Mouse (Mus musculus) thymus, postnatal 36 days (tissue): ENCODE measurements around the gene Zfp131.
"Not testable (repeated sequence)": the region's sequence is repeated elsewhere in the genome, so short reads cannot be mapped to it uniquely, and the experiment has no call there.

ENCODE experiments used
- DNase-seq, 2 experiments: peaks; one replicate each; pipeline ENCODE4 v3.0.0; 2022; ENCODE audit warnings: mixed read lengths in 2 of 2

The Zfp131 gene

GRCm38 (mm10) chr13:119790761-119791579 lies at the start of gene Zfp131:
Gene Zfp131 (minus strand): TSS chr13:119790889.
- peak; percentile 90 to 95 for DNase-seq

DNA sequence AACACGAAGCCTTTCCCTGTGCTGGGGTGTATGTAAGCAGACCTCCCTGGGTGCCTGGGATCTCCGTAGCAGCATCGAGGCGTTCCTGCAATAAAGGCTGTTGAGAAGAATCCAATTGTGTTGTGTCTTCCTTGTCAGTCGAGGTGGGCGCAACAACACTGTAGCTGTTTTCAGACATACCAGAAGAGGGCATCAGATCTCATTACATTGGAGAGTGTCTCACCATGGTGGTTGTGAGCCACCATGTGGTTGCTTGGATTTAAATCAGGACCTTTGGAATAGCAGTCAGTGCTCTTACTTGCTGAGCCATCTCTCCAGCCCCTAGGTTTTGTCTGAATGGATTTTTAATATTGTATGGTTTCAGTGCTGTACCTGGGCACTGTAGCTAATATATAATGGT lies 49.3 kb upstream of the Zfp131 start:
- DNase-seq, result not testable (repeated sequence)

- peak; percentile 28 to 37 for DNase-seq
Observed at GRCm38 (mm10) chr13:119837719-119838337, 47.1 kb upstream of the Zfp131 start.

GRCm38 (mm10) chr13:119836324-119836811 lies 45.7 kb upstream of the Zfp131 start:
- DNase-seq, result peak in 1 of 2 experiments; percentile 2

GRCm38 (mm10) chr13:119835320-119836056 lies 44.8 kb upstream of the Zfp131 start, which contains the start of gene D13Ertd608e:
Gene D13Ertd608e (plus strand): TSS chr13:119836006.
- peak; percentile 45 to 51 for DNase-seq

DNA sequence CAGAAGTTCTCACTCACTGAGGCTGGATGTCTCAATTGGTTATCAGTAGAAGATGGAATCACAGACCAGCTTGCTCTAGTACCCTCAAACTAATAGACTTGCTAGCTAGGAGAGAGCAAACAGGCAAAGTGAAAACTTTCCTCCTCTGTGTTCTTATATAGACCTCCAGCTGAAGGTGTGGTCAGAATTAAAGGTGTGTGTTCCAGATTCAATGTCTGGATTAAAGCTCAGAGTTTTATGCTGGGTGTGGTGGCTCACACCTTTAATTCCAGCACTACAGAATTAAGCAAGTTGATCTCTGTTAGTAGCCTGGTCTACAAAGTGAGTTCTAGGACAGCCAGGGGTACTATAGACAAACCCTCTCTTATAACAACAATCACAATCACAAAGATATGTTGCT lies 39.4 kb upstream of the Zfp131 start, which contains the start of gene AF067063:
AF067063 (minus strand) TSS at position 101 of the 400 bp plus-strand sequence.
- not testable (repeated sequence) for DNase-seq

DNA sequence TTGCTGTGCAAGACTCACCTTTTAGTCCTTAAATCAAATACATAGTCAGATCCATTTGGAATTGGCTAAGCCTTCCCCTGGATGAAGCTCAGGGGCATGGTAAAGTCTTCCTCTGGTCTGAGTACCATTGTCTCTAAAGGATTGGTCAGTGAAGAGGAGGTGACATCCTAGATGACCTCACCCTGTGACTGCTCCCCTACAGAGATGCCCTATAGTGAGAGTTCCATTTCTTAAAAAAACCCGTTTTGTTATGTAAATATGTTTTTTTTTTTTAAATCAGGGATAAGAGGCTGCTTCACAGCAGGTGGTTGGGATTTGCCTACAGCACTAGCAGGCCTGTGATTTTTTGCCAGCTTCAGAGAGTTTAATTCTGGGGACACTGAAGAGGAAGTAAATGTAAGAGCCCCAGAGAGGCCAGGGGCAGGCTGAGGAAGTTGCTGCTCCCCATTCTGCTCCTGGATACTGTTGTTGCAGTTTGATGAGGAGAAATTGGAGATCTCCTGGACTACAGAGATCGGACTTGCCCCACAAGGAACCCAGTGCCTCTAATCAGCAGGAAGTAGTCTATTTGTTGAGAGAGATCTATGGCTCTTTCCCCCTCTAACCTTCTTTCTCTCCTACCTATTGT lies 27.0 kb upstream of the Zfp131 start:
- no peak for DNase-seq

DNA sequence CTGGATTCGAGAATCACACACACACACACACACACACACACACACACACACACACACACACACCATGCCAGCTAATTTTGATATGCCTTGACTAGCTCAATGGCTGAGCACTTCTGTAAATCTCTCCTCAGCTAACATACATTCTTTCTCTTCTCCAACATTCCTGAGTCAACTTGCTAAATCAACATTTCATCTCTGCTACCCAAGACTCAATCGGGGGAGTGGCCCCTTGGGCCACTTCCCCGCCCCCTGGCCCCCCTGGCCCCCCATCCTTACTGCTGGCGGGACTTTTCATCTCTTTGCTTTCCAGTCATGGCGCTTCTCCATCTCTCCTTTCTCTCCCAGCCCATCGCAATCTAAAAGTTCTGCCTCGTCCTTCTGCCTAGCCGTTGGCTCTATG lies 26.1 kb upstream of the Zfp131 start:
- no peak for DNase-seq

DNA sequence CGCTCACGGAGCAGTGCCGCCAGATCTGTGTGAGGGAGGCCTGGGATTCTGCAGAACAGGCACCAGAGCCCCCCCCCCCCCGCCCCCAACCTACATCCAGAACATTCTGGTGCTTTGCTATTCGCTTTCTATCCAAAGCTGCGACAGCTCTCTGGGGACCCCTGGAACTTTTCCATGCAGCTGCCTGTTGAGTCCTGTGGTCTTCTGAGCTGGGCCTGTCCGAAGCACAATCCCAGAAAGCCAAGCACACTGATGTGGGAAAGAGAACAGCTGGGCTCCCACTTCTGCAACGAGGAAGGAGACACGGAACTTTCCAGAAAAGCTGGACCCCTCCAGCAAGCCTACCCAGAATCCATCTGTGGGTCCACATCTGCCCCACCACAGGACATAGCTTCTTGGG lies 19.3 kb upstream of the Zfp131 start:
- no peak for DNase-seq

- no peak for DNase-seq
Observed at GRCm38 (mm10) chr13:119808937-119809336, 18.2 kb upstream of the Zfp131 start.

DNA sequence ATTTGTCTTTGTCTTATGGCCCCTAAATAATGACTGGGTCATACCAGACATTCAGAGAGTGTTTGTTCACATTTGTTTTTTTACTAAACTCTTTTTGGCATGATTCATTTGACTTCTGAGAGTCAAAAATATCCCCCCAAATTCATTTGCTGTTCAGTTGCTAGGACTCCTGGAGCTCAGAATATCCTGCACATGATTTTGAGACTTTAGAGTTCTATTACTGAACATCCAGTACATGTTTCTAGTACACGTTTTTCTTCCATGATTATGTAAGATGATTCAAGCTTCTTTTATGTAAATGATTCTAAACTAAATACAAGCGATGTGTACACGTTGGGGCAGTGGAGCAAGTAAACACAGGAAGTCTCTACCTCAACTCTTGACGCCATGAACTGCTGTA lies 7.0 kb upstream of the Zfp131 start:
- no peak for DNase-seq

- no peak for DNase-seq
Observed at GRCm38 (mm10) chr13:119792791-119793404, 2.2 kb upstream of the Zfp131 start.

- no peak for DNase-seq
Observed at GRCm38 (mm10) chr13:119791580-119792135, 969 bp upstream of the Zfp131 start.

DNA sequence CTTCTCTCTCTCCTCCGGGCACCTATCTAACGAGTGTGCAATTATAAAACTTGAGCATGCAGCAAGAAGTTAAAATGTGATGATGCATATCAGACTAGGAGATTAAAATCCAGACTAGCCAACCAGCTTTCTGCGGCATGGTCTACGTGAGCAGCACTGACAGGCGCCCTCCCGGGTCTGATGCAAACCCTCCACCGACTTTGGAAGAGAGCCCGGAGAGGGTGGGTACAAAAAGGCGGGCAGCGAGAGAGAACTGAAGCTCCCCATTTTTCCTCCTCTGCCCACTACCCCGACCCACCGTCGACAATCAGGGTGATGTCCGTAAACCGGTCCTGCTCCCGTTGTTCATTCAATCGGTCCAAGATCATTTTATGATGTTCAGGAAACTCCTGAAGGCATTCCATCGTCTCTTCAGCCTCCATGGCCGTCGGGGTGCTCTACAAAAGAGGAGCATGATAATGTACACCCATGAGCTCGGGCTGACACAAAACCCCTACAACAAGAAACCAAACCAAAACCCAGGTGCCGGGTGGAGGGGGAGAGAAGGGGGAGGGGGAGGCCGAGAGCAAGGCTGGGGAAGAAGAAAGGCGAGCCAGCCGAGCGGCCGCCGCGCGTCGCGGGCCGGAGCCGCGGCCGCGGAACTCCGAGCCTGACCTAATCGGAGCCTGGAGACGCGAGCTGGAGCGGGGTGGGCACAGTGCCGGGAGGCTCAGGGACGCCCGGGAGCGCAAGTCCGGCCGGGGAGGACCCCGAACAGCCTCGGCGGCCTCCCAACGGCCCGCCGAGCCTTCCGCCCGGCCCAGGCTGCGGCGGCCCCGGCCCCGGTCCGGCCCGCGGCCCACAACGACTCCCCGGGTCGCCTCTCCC lies 605 bp downstream of the Zfp131 start:
- DNase-seq, result peak; percentile 47 to 67

DNA sequence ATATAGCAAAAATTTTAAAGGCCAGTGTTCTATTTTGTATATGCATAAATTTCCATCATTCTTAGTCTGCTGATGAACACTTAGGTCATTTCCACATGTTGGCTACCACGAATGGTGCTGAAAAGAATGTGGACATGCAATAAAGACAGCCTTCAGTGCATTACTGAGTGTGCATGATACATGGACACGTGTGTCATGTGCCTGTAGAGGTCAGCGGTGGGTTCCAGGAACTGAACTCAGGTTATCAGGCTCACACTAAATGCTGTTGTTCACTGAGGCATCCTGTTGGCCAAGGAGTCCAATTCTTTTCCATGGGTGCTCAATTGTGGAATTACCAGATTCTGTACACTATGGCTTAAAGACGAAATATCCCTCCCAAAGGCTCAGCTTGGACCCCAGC lies 7.1 kb downstream of the Zfp131 start:
- no peak for DNase-seq

DNA sequence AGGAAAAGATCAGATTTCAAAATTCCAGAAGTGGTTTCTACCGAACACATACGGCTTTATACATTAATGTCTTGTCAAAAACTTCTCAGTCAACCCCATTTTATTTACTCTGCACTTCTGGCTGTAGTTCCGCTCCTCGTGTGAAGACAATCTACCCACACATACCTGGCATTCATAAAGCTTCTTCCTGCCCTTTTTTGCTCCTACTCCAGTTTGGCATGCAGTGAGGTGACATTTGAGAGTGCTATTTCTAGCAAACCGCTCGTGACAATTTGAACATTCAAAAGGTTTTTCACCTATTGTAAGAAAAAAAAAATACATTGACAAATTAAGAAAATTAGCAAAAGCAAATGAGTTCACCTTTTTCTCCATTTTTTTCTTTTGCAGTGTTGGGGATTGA lies 22.1 kb downstream of the Zfp131 start:
- DNase-seq, result no peak

DNA sequence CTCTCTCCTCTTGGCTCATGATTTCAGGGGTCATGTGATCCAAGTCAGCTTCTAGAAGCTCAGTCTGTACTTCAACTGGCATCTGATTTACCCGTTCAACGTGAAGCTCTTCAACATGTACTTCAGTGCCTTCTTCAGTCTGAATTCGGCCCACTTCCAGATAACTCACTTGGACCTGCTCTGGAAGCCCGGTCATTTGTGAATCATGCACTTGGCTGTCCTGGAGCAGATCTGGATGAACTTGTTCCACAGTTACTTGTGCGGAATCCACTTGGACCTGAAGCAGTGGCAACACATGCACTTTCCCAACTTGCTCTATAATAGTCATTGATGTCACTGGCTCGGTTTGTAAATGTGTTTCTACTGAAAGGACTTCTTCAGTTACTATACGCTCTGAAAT lies 24.2 kb downstream of the Zfp131 start:
- no peak for DNase-seq

GRCm38 (mm10) chr13:119756831-119757230 lies 33.9 kb downstream of the Zfp131 start:
- DNase-seq, result no peak

DNA sequence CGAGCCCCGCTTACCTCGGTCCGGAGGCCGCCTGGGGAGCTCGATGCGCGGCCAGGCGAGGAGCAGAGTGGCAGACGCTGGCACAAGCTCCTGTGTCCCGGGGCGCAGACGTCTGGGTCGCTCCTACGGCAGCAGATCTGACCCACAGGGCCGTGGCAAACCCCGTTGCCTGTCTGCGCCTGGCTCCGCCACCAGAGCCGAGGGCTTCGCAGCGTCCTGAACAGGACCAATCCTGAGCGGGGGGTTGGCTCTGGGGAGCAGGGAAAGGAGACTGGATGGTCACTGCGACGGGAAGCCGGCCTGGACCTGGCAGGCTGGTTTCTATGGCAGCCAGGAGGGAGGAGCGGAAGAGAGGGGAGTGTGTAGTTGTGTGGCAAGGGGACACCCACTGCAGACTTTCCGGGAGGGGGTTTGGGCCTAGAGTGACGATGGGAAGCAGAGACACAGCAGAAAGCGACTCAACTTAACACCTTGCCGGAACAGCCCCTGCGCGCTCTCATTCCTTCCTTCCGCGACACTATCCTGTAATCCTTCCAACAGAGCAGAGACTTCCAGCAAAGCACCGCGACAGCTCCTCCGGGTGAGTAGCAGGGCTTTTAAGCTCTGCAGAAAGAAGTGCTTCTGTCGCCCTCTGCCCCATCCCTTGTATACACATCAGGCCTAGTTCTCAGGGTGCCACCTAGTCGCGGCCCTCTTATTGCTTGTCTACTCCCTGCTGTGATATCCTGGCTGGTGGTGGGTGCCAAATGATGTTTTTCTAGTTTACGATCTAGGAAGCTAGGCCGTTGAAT lies 34.8 kb downstream of the Zfp131 start, which contains the start of gene Nim1k:
Nim1k (minus strand) TSS at position 202 of the 791 bp plus-strand sequence.
- peak; percentile 75 to 82 for DNase-seq

DNA sequence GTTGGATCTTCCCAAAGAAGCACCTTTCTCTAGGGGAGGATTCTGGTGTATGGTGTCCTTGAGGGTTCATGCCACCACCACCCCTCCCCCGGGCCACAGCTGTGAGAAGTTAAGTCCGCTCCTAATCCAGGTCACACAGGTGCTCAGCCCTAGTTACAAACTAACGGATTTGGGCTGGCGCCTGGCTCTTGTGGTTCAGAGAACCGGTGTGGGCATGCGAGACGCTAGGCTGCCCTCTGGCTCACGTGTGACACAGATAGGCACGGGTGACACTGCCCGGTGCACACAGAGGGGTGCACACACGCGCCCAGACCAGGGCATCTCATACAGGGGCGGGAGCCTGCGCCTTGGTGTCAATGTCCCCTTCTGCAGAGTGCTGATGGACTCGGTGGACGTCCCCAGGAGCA lies 35.5 kb downstream of the Zfp131 start:
- peak; percentile 74 to 88 for DNase-seq
